Mouse (Mus musculus): Measurements from ENCODE around the gene Gzf1.

Gene Gzf1

GRCm38 (mm10) chr2:148680775-148681291 lies at the start of gene Gzf1:
Gene Gzf1, plus strand, starts transcription at chr2:148681023.
- DNase-seq: peak; percentile 97

GRCm38 (mm10) chr2:148631602-148632001 lies 49.2 kb upstream of the Gzf1 start:
- no peak for DNase-seq

- no peak for DNase-seq
Measured at GRCm38 (mm10) chr2:148634466-148634865, 46.4 kb upstream of the Gzf1 start.

- no peak for DNase-seq
Measured at GRCm38 (mm10) chr2:148642610-148643370, 38.0 kb upstream of the Gzf1 start.

GRCm38 (mm10) chr2:148644421-148645000 lies 36.3 kb upstream of the Gzf1 start:
- DNase-seq: no peak

- no peak for DNase-seq
Measured at GRCm38 (mm10) chr2:148650587-148651357, 30.1 kb upstream of the Gzf1 start.

GRCm38 (mm10) chr2:148654961-148655360 lies 25.9 kb upstream of the Gzf1 start:
- DNase-seq: peak; percentile 55 to 58

- no peak for DNase-seq
Measured at GRCm38 (mm10) chr2:148663458-148663857, 17.4 kb upstream of the Gzf1 start.

- peak; percentile 99 to 100 for DNase-seq
Measured at GRCm38 (mm10) chr2:148672199-148673096, 8.4 kb upstream of the Gzf1 start, which contains the start of gene Nxt1. Gene Nxt1, plus strand, starts transcription at chr2:148672601.

GRCm38 (mm10) chr2:148677801-148678200 lies 3.0 kb upstream of the Gzf1 start:
- no peak for DNase-seq

- DNase-seq: no peak
Measured at GRCm38 (mm10) chr2:148679346-148679745, 1.5 kb upstream of the Gzf1 start.

GRCm38 (mm10) chr2:148681461-148681891 lies 653 bp downstream of the Gzf1 start:
- DNase-seq: peak; percentile 58 to 69

- no peak for DNase-seq
Measured at GRCm38 (mm10) chr2:148683031-148683430, 2.2 kb downstream of the Gzf1 start.

GRCm38 (mm10) chr2:148684972-148685371 lies 4.1 kb downstream of the Gzf1 start:
- DNase-seq: no peak

GRCm38 (mm10) chr2:148685709-148686108 lies 4.9 kb downstream of the Gzf1 start:
- DNase-seq: no peak

GRCm38 (mm10) chr2:148686862-148687261 lies 6.0 kb downstream of the Gzf1 start:
- DNase-seq: no peak

- no peak for DNase-seq
Measured at GRCm38 (mm10) chr2:148687971-148688370, 7.1 kb downstream of the Gzf1 start.

- DNase-seq: no peak
Measured at GRCm38 (mm10) chr2:148689444-148690140, 8.8 kb downstream of the Gzf1 start.

GRCm38 (mm10) chr2:148690291-148690690 lies 9.5 kb downstream of the Gzf1 start:
- DNase-seq: no peak

- no peak for DNase-seq
Measured at GRCm38 (mm10) chr2:148690781-148691180, 10.0 kb downstream of the Gzf1 start.

- DNase-seq: no peak
Measured at GRCm38 (mm10) chr2:148698571-148698970, 17.7 kb downstream of the Gzf1 start.

Data from thymus, postnatal 36 days (tissue).